Mouse (Mus musculus) limb, embryonic 14.5 days (tissue): ENCODE measurements around the gene Scarb2. TPM values are rescaled to one million over a fixed set of nuclear protein-coding genes. Genes with fewer than 3 reads are reported as not detected.
A peak's percentile ranks its signal among the peaks of the same experiment; 100 is the strongest.

ENCODE experiments used
- ATAC-seq: fragments of 200-750 bp; cut with Nextera tagmentation; 2 replicates; pipeline ENCODE4 v1.8.0; 2017; ENCODE audit warnings: low read depth, moderate number of reproducible peaks, moderate TSS enrichment; ENCODE audit not compliant: low FRiP score
- DNase-seq: peaks from one replicate; pipeline ENCODE4 v3.0.0-alpha.2; 2015; ENCODE audit warnings: low spot score
- H3K27ac ChIP-seq: fragments of 300-500 bp; sonication (generic); replicated peaks from 2 replicates; pipeline ENCODE4 v1.5.1; 2014; ENCODE audit warnings: low read depth, mild to moderate bottlenecking, low read length, moderate library complexity, mixed read lengths
- H3K27me3 ChIP-seq: fragments of 300-500 bp; sonication (generic); 2 replicates; pipeline ENCODE4 v1.6.1; 2014; ENCODE audit warnings: low read length, mixed read lengths; ENCODE audit not compliant: control insufficient read depth, insufficient read depth
- H3K36me3 ChIP-seq: fragments of 300-500 bp; sonication (generic); 2 replicates; pipeline ENCODE4 v1.6.1; 2014; ENCODE audit warnings: mild to moderate bottlenecking, low read length, moderate library complexity, mixed read lengths; ENCODE audit not compliant: control insufficient read depth, insufficient read depth
- H3K4me1 ChIP-seq: fragments of 300-500 bp; sonication (generic); 2 replicates; pipeline ENCODE4 v1.6.1; 2014; ENCODE audit warnings: antibody characterized with exemption, low read length, mixed read lengths; ENCODE audit not compliant: control insufficient read depth, insufficient read depth
- H3K4me2 ChIP-seq: fragments of 300-500 bp; sonication (generic); replicated peaks from 2 replicates; pipeline ENCODE4 v1.6.1; 2014; ENCODE audit warnings: low read depth, mild to moderate bottlenecking, low read length, moderate library complexity; ENCODE audit not compliant: severe bottlenecking
- H3K4me3 ChIP-seq: fragments of 300-500 bp; sonication (generic); replicated peaks from 2 replicates; pipeline ENCODE4 v1.5.1; 2014; ENCODE audit warnings: low read length
- H3K9ac ChIP-seq: fragments of 300-500 bp; sonication (generic); 2 replicates; pipeline ENCODE4 v1.6.1; 2014; ENCODE audit warnings: mild to moderate bottlenecking, low read depth, low read length, moderate library complexity; ENCODE audit not compliant: severe bottlenecking
- H3K9me3 ChIP-seq: fragments of 300-500 bp; sonication (generic); 2 replicates; pipeline ENCODE4 v1.6.1; 2016; ENCODE audit warnings: low read length; ENCODE audit not compliant: control insufficient read depth
- POLR2A ChIP-seq: fragments of 200-500 bp; IDR thresholded peaks from 2 replicates; pipeline ENCODE4 v1.8.0; 2012; ENCODE audit warnings: inconsistent platforms, mild to moderate bottlenecking, moderate library complexity, borderline replicate concordance; ENCODE audit not compliant: insufficient read depth, insufficient read length; ENCODE audit errors: extremely low read depth
- WGBS: fragments of 180-500 bp; shearing (Covaris S2); extraction: QIAGEN DNeasy Blood & Tissue Kit; methylation state at CpG from one replicate; pipeline ENCODE4 v1.1.7; 2014; 5-methylcytosine and 5-hydroxymethylcytosine counted together
- polyA plus RNA-seq, 2 experiments: library from polyadenylated mRNA; depleted of rRNA in 1 of 2; stranded (reverse) in 1 of 2; unstranded in 1 of 2; fragments of >200 nt; fragmentation: Nextera tagmentation in 1 of 2; extraction: Ambion mirVana in 1 of 2; gene quantifications; 2 replicates each; pipeline versions ENCODE4 v1.2.1 to v1.2.3; 2012 to 2014

The Scarb2 gene
- polyA plus RNA-seq, 2 experiments: 10.7 to 29.1 TPM

DNA sequence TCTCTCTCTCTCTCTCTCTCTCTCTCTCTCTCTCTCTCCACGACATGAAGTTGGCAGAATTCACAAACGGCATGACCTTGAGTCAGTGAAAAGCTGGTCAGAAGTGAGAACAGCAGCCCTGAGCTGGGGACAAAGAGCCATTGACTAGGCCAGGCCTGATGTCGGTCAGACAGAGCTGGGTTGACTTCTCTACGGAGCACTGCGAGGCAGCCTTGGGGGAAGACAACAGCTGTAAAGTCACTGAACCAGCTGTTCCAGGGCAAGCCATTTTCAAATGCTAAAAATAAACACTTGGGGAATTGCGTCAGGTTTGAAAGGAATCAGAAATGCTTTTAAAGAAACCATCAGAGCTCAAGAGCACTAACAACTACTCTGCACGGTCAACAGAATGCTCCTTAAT, 13.2 kb downstream of the Scarb2 start:
- peaks cover 13% of the 10 kb centered on the region; the same call in 1 of the 2 replicates for H3K4me1 ChIP-seq
- H3K4me2 ChIP-seq: no peak overlapping the region
- WGBS: 42% methylated on average over 7 of the region's 7 CpGs
- peak overlapping the region; percentile 26 for H3K27ac ChIP-seq
- no peaks in the 10 kb centered on the region for H3K36me3 ChIP-seq
- H3K9me3 ChIP-seq: no peaks in the 10 kb centered on the region
- no peak for TF ChIP-seq POLR2A
- ATAC-seq: peak; percentile 67
- no peak overlapping the region for H3K4me3 ChIP-seq
- peak; percentile 60 for DNase-seq
- no peaks in the 10 kb centered on the region for H3K27me3 ChIP-seq
- no peak overlapping the region for H3K9ac ChIP-seq

DNA sequence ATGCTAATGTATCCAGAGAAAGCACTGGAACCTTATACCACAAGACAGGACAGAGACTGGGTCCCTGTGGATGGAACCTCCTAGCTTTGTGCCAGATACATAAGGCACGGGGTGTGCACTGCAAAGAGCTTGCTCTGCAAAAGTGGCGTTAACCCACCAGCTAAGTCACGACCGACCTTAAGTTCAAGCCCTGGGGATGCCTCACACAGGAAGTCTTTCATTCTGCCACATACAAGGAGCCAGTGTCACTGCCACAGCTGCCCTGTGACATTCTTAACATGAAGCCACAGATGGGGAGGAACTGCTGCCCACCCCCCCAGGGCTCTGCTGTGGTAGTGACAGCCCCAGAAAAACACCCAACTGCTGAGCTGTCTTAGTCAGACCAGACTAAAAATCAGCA, 15.9 kb downstream of the Scarb2 start:
- Histone ChIP-seq H3K27ac (no peak overlapping the region), H3K4me2 (no peak overlapping the region), H3K36me3 (no peaks in the 10 kb centered on the region), H3K4me3 (no peak overlapping the region), H3K9ac (no peak overlapping the region), H3K4me1 (peaks cover 19% of the 10 kb centered on the region; the same call in 1 of the 2 replicates), H3K27me3 (no peaks in the 10 kb centered on the region), H3K9me3 (no peaks in the 10 kb centered on the region)
- DNase-seq (no peak), ATAC-seq (peak; percentile 42; the same call in 1 of the 2 replicates)
- 68% methylated on average over 4 of the region's 4 CpGs for WGBS
- TF ChIP-seq POLR2A: no peak

DNA sequence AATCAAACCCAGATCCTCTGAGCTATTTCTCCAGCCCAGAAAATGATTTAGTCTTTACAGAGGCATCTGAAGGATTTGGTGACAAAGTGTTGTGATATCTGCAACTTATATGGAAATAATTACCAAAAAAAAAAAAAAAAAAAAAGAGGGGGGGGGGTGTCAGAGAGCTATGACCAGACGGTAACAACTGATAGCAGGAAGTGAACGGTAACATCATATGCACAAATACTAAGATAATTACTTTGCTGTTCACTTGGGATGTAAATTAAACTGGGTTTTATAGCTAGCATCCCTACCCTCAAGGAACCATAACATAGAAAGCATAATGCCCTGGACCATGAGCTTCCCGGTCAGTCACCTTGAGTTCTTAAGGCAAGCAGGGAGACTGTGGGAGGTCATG, 16.3 kb downstream of the Scarb2 start:
- WGBS: 83% methylated on average over 3 of the region's 3 CpGs
- TF ChIP-seq POLR2A: no peak
- Histone ChIP-seq H3K9me3 (no peaks in the 10 kb centered on the region), H3K27me3 (no peaks in the 10 kb centered on the region), H3K36me3 (no peaks in the 10 kb centered on the region), H3K9ac (no peak overlapping the region), H3K27ac (no peak overlapping the region), H3K4me2 (no peak overlapping the region), H3K4me3 (no peak overlapping the region), H3K4me1 (peaks cover 19% of the 10 kb centered on the region; the same call in 1 of the 2 replicates)
- ATAC-seq: no peak
- no peak for DNase-seq

DNA sequence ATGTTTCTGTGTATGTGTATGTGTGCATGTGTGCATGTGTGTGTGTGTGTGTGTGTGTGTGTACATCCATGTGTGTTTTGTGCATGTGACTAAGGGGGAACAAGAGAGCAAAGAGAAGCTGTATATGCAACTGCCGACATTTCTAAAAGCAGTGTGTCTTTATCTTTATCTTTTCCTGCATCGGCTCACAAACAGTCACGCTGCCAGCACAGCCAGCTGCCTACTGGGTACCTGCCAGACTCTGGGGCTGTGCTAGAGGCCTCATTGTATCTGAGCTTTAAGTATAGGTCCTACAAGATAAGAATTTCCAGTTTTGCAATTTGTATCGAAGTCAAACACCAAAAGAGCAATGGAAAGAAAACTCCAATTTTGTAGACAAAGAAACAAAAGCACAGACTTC, 17.1 kb downstream of the Scarb2 start:
- ATAC-seq: no peak
- DNase-seq: no peak
- 58% methylated on average over 4 of the region's 4 CpGs for WGBS

DNA sequence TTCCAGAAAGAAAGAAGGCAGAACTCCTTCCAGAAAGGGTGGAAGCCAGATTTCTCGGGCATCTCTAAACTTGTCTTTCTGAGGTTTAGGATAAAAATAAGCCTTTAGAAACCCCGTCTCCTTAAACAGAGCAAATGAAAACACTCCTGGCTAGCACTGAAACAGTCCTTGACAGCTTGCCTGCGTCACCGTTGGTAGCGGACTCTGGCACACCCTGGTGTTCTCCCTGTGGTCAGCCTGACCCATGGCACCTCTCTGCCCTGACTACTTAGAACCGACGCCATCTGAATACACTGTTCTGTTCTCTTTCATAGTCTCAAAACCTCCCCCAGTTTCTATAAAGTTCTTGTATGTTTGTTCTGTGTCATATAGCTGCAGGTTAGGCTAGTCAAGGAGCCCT, 17.7 kb downstream of the Scarb2 start:
- H3K4me1 ChIP-seq: peaks cover 15% of the 10 kb centered on the region; the same call in 1 of the 2 replicates
- TF ChIP-seq POLR2A: no peak
- H3K9me3 ChIP-seq: no peaks in the 10 kb centered on the region
- H3K27me3 ChIP-seq: no peaks in the 10 kb centered on the region
- H3K4me3 ChIP-seq: no peak overlapping the region
- 71% methylated on average over 7 of the region's 7 CpGs for WGBS
- ATAC-seq (peak; percentile 41; the same call in 1 of the 2 replicates), DNase-seq (no peak)
- H3K36me3 ChIP-seq: peaks cover 13% of the 10 kb centered on the region
- H3K9ac ChIP-seq: no peak overlapping the region
- H3K27ac ChIP-seq: peak overlapping the region; percentile 69
- H3K4me2 ChIP-seq: no peak overlapping the region

More for the DNA sequence above, 17.1 kb downstream of the Scarb2 start:
- Histone ChIP-seq H3K9ac (no peak overlapping the region), H3K27me3 (no peaks in the 10 kb centered on the region), H3K4me3 (no peak overlapping the region), H3K4me2 (no peak overlapping the region), H3K36me3 (peaks cover 7% of the 10 kb centered on the region), H3K4me1 (peaks cover 19% of the 10 kb centered on the region; the same call in 1 of the 2 replicates), H3K9me3 (no peaks in the 10 kb centered on the region), H3K27ac (peak overlapping the region; percentile 69; the same call in 1 of the 2 replicates)
- TF ChIP-seq POLR2A: no peak
